Mouse (Mus musculus) cerebellum, adult 9-10 months (tissue): ENCODE results near the gene Tspan17.

Experiments
- DNase-seq: peaks from one replicate; pipeline ENCODE4 v3.0.0; 2022

Gene Tspan17

DNA sequence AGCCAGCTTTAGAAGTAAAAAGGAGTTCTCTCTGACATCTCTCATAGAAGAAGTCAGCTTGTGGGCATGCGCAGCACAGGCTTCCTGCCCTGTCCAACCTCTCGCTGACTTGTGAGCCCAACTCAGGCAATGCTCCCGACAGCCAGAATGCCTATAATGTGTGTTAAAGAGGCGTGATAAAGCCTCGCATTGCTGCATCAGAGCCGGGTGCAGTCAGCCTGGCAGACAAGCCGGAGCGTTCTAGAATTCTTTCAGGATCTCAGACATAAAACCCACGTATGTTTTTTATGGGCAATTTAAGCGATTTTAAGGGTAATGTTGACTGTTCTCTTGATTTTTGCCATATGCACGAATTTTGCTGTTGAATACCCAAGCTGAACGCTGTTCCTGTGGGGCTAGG, 18.9 kb downstream of the Tspan17 start:
- no peak for DNase-seq

DNA sequence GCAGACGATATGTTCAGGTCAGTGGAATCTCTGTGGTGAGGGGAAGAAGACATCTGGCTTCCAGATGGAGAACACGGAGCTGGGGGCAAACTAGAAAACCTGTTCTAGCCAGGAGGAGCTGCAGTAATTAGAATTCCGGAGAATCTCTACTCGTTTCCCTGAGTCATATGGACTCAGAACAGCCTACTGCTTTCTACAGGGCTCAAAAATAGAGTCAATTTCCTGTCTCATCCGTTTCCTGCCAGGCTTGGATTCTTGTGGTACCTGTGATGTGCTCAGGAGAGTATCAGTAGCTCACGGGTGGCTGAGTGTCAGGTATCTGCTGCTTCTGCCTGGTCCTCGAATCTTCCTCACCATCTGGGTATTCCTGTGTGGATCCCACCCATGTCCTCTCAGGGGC, 22.3 kb downstream of the Tspan17 start:
- no peak for DNase-seq

DNA sequence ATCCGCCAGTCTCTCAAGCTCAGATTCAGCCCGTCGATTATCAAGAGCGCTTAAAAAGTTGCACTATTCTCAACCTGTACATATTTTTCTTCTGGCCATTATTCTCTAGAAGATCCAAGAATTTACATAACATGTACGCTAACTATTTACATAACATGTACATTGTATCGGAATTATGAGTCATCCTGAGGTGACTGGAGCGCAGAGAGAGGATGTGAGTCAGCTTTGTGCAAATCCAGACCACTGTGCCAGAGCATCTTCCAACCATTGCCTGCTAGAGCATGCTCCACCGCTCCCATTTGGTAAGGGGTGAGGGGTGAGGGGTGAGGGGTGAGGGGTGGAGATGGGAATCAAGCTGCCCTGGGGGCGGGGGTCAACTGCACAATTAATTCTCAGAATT, 24.2 kb downstream of the Tspan17 start:
- no peak for DNase-seq

DNA sequence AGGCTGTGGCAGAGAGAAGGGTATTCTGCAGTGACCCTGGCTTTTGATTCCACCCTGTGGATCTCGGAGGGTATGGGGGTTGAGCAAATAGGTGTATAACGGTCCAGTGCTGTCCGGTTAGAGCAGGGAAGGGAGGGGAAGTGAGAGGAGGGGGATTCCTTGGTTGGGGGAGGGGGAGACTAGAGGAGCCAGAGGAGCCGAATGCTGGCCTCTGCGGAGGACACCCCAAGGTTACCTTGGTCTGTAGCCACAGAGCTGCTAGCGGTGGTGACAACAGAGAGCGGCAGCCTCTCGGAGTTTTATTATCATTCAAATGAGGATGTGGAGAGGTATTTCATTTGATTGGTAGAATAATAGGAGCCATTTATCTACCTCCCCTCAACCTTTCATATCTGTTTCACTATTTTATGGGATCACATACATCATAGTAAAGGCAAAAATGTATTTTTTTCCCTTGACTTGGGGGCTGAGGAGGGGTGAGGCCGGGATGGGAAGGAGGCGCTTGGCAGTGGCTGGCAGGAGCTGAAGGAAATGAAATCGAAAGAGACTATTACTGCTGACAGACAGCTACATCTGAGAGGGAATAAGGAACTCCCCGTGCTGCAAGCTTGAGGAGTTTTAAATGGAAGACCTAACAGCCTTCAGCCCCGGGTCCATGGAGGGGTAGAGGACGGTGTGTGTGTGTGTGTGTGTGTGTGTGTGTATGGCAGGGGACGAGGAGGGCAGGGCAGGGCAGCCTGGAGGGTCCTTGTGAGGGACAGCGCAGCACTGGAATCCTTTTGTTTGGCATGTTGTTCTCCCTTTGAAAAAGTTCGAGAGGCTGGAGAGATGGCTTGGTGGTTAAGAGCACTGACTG, 29.4 kb downstream of the Tspan17 start:
- DNase-seq = no peak

DNA sequence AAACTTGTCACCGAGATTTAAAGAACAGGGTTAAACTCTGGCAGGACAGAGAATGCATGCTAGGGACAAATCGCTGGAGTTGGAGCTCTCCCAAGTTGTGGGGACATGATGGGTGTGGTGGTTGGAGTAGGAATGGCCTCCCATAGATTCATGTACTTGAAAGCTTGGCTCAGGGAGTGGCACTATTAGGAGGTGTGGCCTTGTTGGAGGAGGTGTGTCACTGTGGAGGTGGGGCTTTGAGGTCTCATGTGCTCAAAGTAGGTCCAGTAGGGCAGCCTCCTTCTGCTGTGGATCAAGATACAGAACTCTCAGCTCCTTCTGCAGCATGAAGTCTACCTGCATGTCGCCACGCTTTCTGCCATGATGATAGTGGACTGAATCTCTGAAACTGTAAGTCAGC, 31.9 kb downstream of the Tspan17 start:
- DNase-seq = no peak

DNA sequence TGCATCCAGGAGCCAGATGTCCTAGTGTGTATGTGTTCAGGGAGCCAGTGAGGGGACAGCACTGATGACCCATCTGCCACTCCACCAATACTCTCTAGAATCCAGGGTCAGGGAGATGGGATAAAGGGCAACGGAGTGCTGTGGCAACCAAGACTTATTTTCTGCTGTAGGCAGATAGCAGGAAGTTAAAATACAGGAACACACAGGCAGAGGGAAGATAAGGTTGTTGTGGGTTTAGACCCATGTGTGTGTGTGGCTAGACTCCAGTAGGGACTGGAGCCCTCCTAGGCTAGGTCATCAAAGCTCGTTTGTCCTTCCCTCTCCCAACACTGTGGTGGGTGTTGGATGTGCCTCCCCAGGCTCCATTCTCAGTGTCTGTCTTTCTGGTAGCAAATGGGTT, 32.8 kb downstream of the Tspan17 start:
- no peak for DNase-seq

DNA sequence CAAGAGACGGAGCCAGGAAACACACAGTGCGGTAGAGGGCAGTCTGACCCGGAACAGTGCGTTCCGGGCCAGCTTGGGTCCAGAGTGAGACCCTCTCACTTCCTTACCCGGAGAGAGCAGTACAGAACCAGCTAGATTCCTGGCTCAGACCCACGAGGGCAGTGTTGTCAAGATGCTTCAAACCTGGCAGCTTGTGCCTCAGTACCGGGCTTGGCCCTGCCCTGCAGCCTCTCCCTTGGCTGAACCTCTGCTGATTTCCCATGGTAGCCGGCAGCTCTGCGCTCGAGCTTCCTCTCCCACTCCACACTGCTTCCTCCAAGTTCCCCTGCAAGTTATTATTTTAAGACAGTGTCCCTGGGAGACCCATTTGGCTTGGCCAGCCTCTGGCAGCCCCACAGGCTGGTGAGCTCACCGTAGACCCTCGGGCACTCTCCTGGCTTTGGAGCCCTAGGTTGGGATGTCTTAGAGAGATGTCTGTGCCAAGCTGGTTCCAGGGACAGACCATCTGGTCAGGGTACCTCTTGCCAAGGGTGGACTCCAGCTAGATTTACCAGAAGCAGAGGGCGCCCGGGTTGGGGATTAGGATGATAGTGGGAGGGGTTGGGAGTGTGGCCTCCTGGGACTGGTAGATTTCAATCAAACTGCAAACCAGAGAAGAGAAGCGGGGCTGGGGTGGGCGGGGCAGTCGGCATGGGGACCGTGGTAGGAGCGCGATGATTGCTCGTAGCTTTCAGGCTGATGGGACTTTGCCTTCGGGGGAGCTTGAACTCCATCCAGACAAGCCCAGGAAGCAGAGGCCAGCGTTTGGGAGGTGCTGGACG, 35.1 kb downstream of the Tspan17 start:
- DNase-seq = peak; percentile 96

DNA sequence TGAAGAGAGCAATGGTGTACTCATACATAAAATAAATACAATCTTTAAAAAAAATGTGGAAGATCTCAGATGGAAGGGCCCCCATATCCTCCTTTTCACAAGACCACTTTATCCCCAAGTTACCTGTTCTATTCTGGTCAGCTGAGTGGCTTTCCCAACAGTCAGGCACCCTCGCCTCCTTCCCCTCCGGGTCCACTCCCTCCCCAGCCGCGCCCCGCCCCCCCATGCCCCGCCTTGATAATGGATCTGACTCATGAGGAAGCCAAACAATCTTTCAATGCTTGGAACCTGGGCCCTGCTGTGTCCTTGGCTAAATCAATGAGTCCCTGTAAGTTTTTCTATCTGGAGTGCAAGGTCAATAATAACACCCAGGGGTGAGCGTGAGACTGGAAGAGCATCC, 38.8 kb downstream of the Tspan17 start:
- DNase-seq = no peak

DNA sequence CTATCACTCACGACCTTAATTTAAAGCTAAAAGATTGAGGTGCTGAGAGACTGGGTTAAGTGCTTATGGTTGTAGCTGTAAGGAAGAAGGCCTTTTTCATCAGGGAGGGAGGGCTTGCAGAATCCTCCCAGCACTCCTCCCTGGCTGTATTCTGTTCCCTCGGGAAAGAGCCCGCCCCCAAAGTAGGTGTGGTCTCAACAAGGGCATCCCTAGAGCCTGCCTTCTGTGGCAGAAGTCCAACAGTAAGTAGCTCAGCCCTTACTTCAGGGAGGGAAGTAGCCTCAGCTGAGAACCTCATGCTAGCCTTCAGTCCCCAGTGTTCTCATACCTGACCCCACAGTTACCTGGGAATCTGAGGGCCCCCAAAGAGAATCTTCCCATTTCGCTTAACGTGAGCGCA, 39.3 kb downstream of the Tspan17 start:
- peak; percentile 41 for DNase-seq

DNA sequence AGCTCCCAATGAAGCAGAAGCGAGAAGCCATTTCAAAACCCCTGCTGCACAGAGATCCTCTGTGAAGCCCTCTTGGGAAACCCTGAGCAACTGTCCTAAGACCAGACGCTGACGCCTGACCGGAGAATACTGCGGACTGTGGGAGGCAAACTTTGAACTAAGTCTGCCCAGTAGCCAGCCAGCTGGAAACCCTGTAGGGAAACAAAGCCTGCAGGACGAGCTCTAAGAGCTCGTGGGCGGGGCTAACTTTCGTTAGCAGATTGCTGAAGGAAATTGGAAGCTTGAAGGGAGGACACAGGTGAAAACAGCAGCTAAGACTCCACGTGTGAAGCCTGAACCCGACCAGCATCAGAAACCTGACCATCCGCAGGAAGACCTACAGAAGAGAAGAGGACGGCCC, 40.3 kb downstream of the Tspan17 start:
- DNase-seq = no peak

DNA sequence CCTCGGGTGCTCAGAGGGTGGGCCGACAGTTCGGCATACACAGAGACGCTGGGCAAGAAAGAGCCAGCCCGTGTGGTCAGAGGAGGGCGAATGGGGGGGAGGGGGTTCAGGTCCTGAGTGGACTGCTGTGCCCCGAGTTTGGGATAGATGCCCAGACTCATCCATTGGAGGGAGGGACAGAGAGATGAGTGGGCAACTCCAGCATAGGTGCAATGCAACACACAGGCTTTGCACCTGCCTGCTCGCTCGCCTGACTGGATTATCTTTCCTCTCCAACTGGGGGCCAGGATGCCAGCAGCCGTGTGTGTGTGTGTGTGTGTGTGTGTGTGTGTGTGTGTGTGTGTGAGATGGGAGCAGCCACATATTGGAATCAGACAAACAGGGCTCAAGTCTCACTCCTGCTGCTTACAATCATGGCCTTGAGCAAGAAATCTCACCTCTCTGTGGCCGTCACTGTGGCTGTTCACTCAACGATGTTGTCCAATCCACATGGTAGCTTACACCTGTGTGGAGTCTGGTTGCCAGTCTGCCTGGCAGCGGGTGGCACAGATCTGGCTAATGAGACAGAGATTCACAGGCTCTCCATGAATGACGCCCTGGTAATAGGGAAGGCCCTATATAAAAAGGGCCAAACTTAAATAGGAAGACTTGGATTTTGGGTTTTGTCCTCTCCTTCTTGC, 47.3 kb downstream of the Tspan17 start:
- no peak for DNase-seq

DNA sequence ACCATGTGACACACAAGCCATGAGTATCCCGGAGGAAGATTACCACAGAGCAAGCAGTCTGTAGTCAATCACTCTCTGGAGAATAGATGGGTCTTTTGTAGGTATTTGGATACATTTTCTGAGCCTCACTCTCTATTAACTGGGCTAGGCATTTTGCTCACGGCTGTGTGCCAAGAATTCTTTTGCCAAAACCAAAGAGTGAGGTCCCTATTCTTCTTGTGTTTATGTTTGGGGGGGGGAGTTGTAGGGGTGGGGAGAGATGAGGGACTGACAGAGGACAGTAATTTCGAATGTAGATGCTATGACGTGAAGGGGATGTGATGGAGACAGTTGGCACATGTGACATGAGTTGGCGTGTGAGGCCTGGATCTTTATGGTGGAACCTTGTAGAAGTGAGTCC, 47.9 kb downstream of the Tspan17 start:
- DNase-seq = no peak

DNA sequence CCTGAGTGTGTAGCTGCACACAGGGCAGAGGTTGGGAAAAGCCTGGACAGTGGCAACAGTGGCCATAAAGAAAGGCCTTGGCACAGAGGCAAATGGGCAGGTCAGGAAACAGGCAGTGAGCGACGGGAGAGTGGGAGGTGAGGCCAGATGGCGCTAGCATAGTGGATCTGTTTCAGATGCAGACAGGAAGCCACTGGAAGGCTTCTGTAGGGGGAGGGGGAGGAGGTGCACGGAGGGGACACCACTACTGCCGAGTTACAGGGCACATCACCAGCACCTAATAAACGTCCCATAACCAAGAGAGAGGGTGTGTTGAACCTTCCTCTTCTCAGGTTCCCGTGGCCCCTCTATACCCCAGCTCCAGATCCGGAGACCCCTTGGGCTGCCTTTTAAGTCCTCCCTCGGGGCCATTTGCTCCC, 48.3 kb downstream of the Tspan17 start:
- peak; percentile 73 for DNase-seq

DNA sequence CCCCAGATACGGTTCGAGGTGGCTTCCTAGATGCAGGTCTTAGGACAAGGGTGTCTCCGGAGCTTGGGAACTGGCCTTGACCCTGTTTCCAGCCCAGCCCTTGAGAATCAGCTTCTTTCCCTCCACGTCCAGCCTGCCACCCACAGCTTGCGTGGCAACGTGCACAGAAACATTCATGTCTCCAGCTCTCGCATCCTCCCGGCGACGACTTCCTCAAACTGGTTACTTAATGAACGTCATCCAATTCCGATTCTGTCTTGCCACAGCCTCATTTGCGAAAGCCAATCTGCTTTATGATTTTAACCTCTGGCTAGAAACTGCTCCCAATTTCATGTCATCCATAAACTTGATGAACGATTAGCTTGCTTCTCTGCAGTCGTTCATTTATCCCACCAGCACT, 49.4 kb downstream of the Tspan17 start:
- DNase-seq = no peak

DNA sequence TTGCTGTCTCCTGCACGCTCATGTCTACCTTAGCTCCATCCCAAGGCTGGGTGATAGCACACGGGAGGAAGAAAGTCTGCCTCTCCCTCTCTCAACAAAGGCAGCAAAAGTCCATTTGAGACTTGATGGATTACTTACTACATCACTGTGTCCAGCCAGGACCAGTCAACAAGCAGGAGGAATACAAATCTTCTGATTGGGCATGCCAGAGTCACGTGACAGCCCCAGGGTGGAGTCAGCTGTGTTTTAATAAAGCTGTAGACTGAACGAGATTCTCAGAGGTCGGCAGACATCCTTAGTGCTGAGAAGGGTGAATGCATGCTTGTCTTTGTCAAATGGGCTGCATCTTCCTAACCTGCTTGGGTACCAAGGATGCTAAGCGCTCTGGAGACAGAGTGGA, 50.0 kb downstream of the Tspan17 start:
- no peak for DNase-seq

DNA sequence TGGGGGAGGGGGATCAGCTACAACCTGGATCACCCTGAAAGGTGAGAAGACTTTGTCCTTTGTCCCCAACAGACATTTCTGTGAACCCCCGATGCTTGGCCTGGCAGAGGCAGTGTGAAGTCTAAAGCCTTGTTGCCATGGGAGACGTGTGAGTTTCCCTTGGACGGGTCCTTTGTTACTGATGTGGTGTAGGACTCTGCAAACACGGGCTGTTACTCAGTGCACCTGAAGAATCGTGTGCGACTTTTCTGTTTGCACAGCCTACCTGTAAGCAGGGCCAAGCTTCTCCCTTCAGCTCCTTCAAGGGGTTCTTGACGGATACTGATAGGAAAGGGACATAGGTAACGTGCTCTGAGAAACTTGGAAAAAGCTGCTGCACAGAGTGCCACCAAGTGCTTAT, 55.4 kb downstream of the Tspan17 start:
- DNase-seq = no peak
